ENCODE assay signal across 26 mouse cellular contexts in genomic region chr3:96266132-96266710, GRCm38 (mm10). TPM values are rescaled to one million over a fixed set of nuclear protein-coding genes. Genes with fewer than 3 reads are reported as not detected.
DNase-seq lines count a peak whose midpoint lies in the region; ATAC-seq lines count a peak whose summit lies in the region.
"Had no signal": no experiment of that assay in that cellular context is flagged by ENCODE, and none has a peak within 500 bp of the region (broad histone marks: within the 10 kb centered on the region; RNA-seq: fewer than 3 reads in every experiment).

No protein-coding gene starts in this region.

- ATAC-seq in forebrain, embryonic 11.5 days (replicated peaks; ENCODE audit: low FRiP score), result no peak
- ATAC-seq in forebrain, embryonic 14.5 days, result no peak
- no peak for ATAC-seq in liver, embryonic 13.5 days (ENCODE audit: low read depth)
- ATAC-seq: intestine, embryonic 15.5 days; lung, postnatal 0 days; Patski had no signal

- no peaks in the 10 kb centered on the region for H3K9me3 ChIP-seq in forebrain, embryonic 11.5 days (ENCODE audit: control insufficient read depth, low read length)
- no peaks in the 10 kb centered on the region for H3K9me3 ChIP-seq in forebrain, embryonic 14.5 days (replicated peaks; ENCODE audit: control insufficient read depth, low read length)
- H3K9me3 ChIP-seq in embryonic facial prominence, embryonic 10.5 days, result no peaks in the 10 kb centered on the region
- no peaks in the 10 kb centered on the region for H3K9me3 ChIP-seq in liver, embryonic 13.5 days (replicated peaks)
- H3K9me3 ChIP-seq: intestine, embryonic 15.5 days; kidney, embryonic 15.5 days had no signal

- no peak for DNase-seq in forebrain, embryonic 11.5 days (ENCODE audit: low spot score)
- DNase-seq in forebrain, embryonic 14.5 days (ENCODE audit: low spot score), result no peak
- peak; percentile 58 for DNase-seq in A20 (ENCODE audit: low read depth, low spot score)
- no peak for DNase-seq in embryonic facial prominence, embryonic 10.5 days (ENCODE audit: low spot score)
- no peak for DNase-seq in liver, embryonic 13.5 days
- DNase-seq in frontal cortex, postnatal 14 days (ENCODE audit: low spot score in 2 of 2), result no peak
- DNase-seq in left cerebral cortex, postnatal 4 days, result no peak
- DNase-seq in thymus, postnatal 4 days, result no peak
- DNase-seq: adrenal gland, adult 8-10 months; cerebellum, adult 11 months; cerebellum, postnatal 25 days; heart, postnatal 10 days; retina, postnatal 1 day had no signal

- 0 out of 2 replicates have a peak overlapping the region, but pooled peaks have one; percentile 7 for H3K27ac ChIP-seq in forebrain, embryonic 11.5 days (ENCODE audit: low read depth, low read length)
- no peak overlapping the region for H3K27ac ChIP-seq in forebrain, embryonic 14.5 days (ENCODE audit: low read depth, low read length)
- H3K27ac ChIP-seq in embryonic facial prominence, embryonic 10.5 days (replicated peaks), result peak overlapping the region; percentile 93
- peak overlapping the region; percentile 92 for H3K27ac ChIP-seq in liver, embryonic 13.5 days
- H3K27ac ChIP-seq: hindbrain, embryonic 14.5 days had no signal

- no peaks in the 10 kb centered on the region for H3K36me3 ChIP-seq in forebrain, embryonic 11.5 days (ENCODE audit: control insufficient read depth, insufficient read depth, low read length)
- H3K36me3 ChIP-seq in forebrain, embryonic 14.5 days (ENCODE audit: control insufficient read depth, insufficient read depth, low read length), result no peaks in the 10 kb centered on the region
- H3K36me3 ChIP-seq in embryonic facial prominence, embryonic 10.5 days (replicated peaks), result no peaks in the 10 kb centered on the region
- no peaks in the 10 kb centered on the region for H3K36me3 ChIP-seq in liver, embryonic 13.5 days
- H3K36me3 ChIP-seq: intestine, embryonic 15.5 days; kidney, embryonic 15.5 days had no signal

- H3K27me3 ChIP-seq in forebrain, embryonic 11.5 days (ENCODE audit: control insufficient read depth, insufficient read depth, low read length), result no peaks in the 10 kb centered on the region
- no peaks in the 10 kb centered on the region for H3K27me3 ChIP-seq in forebrain, embryonic 14.5 days (replicated peaks; ENCODE audit: control insufficient read depth, insufficient read depth, low read length)
- no peaks in the 10 kb centered on the region for H3K27me3 ChIP-seq in embryonic facial prominence, embryonic 10.5 days (replicated peaks; ENCODE audit: low read depth, poor library complexity, severe bottlenecking)
- no peaks in the 10 kb centered on the region for H3K27me3 ChIP-seq in liver, embryonic 13.5 days
- H3K27me3 ChIP-seq: intestine, embryonic 15.5 days; kidney, embryonic 15.5 days; Patski had no signal

- H3K9ac ChIP-seq in forebrain, embryonic 11.5 days (ENCODE audit: low read length), result peak overlapping the region; percentile 4; the same call in 1 of the 2 replicates
- H3K9ac ChIP-seq in forebrain, embryonic 14.5 days (ENCODE audit: low read length), result no peak overlapping the region
- peak overlapping the region; percentile 64 for H3K9ac ChIP-seq in liver, embryonic 13.5 days
- H3K9ac ChIP-seq: hindbrain, embryonic 14.5 days; intestine, embryonic 15.5 days had no signal

- no peak overlapping the region for H3K4me2 ChIP-seq in forebrain, embryonic 11.5 days (ENCODE audit: low read depth, low read length, severe bottlenecking)
- no peak overlapping the region for H3K4me2 ChIP-seq in forebrain, embryonic 14.5 days (ENCODE audit: low read length)
- peak overlapping the region; percentile 31 for H3K4me2 ChIP-seq in liver, embryonic 13.5 days
- H3K4me2 ChIP-seq: heart, embryonic 11.5 days; hindbrain, embryonic 14.5 days; intestine, embryonic 15.5 days; kidney, embryonic 15.5 days had no signal

- H3K4me1 ChIP-seq in forebrain, embryonic 11.5 days (replicated peaks; ENCODE audit: control insufficient read depth, insufficient read depth, low read length), result peaks cover 12% of the 10 kb centered on the region; the same call in 1 of the 2 replicates
- H3K4me1 ChIP-seq in forebrain, embryonic 14.5 days (ENCODE audit: control insufficient read depth, insufficient read depth, low read length), result peaks cover 18% of the 10 kb centered on the region
- peaks cover 49% of the 10 kb centered on the region for H3K4me1 ChIP-seq in embryonic facial prominence, embryonic 10.5 days
- H3K4me1 ChIP-seq in liver, embryonic 13.5 days (replicated peaks), result peaks cover 60% of the 10 kb centered on the region

- WGBS in forebrain, embryonic 11.5 days, result 91% methylated on average over 8 of the region's 8 CpGs
- WGBS in forebrain, embryonic 14.5 days, result 92% methylated on average over 8 of the region's 8 CpGs
- WGBS in embryonic facial prominence, embryonic 10.5 days, result 89% methylated on average over 8 of the region's 8 CpGs
- WGBS in liver, embryonic 13.5 days (ENCODE audit: insufficient replicate concordance), result 35% methylated on average over 8 of the region's 8 CpGs

- intact Hi-C loops in left cerebral cortex, postnatal 4 days (cut with DNase I), result loop anchor here (10.0 kb wide), 1 partner anchor 201 kb away; no protein-coding TSS in a partner anchor

- no peak overlapping the region for H3K4me3 ChIP-seq in forebrain, embryonic 11.5 days (ENCODE audit: low read depth, low read length)
- no peak overlapping the region for H3K4me3 ChIP-seq in forebrain, embryonic 14.5 days (ENCODE audit: low read depth, low read length)
- no peak overlapping the region for H3K4me3 ChIP-seq in embryonic facial prominence, embryonic 10.5 days
- H3K4me3 ChIP-seq in liver, embryonic 13.5 days (replicated peaks), result no peak overlapping the region
- H3K4me3 ChIP-seq: intestine, embryonic 15.5 days; kidney, embryonic 15.5 days had no signal

RNA-seq across cellular contexts. Expression of gene Hist2h3b, which starts 2.2 kb away (rescaled TPM):
- 99.6 and 105 TPM in 2 replicates for polyA plus RNA-seq in forebrain, embryonic 11.5 days (2014; fragmentation: Nextera tagmentation; extraction: Ambion mirVana)
- 42.3 and 52.1 TPM in 2 replicates for polyA plus RNA-seq in forebrain, embryonic 14.5 days (2014; fragmentation: Nextera tagmentation; extraction: Ambion mirVana)
- 44.4 and 48.2 TPM in 2 replicates for polyA plus RNA-seq in embryonic facial prominence, embryonic 10.5 days (2016; fragmentation: Nextera tagmentation; extraction: Ambion mirVana)
- 89.3 and 159 TPM in 2 replicates for polyA plus RNA-seq in liver, embryonic 13.5 days (2015; fragmentation: Nextera tagmentation; extraction: Ambion mirVana)
- 100 to 1,000 TPM; 250 to 268 TPM for total RNA-seq in left cerebral cortex, postnatal 4 days (2021)

RNA-seq across cellular contexts. Expression of gene Hist2h4, which starts 3.1 kb away (rescaled TPM):
- 6.8 and 7.5 TPM in 2 replicates for polyA plus RNA-seq in forebrain, embryonic 11.5 days (2014; fragmentation: Nextera tagmentation; extraction: Ambion mirVana)
- polyA plus RNA-seq in forebrain, embryonic 14.5 days (2014; fragmentation: Nextera tagmentation; extraction: Ambion mirVana), result 3.8 and 8.1 TPM in 2 replicates
- 12.8 TPM in 2 replicates for polyA plus RNA-seq in embryonic facial prominence, embryonic 10.5 days (2016; fragmentation: Nextera tagmentation; extraction: Ambion mirVana)
- polyA plus RNA-seq in liver, embryonic 13.5 days (2015; fragmentation: Nextera tagmentation; extraction: Ambion mirVana), result 15.2 and 44.8 TPM in 2 replicates
- 10 to 100 TPM; 53.4 to 58.8 TPM for total RNA-seq in left cerebral cortex, postnatal 4 days (2021)

RNA-seq across cellular contexts. Expression of gene Hist2h2bb, which starts 3.3 kb away (rescaled TPM):
- 24.1 and 28.7 TPM in 2 replicates for polyA plus RNA-seq in forebrain, embryonic 11.5 days (2014; fragmentation: Nextera tagmentation; extraction: Ambion mirVana)
- polyA plus RNA-seq in forebrain, embryonic 14.5 days (2014; fragmentation: Nextera tagmentation; extraction: Ambion mirVana), result 10.8 and 17.6 TPM in 2 replicates
- polyA plus RNA-seq in embryonic facial prominence, embryonic 10.5 days (2016; fragmentation: Nextera tagmentation; extraction: Ambion mirVana), result 5.8 and 11.3 TPM in 2 replicates
- 23.7 and 25.8 TPM in 2 replicates for polyA plus RNA-seq in liver, embryonic 13.5 days (2015; fragmentation: Nextera tagmentation; extraction: Ambion mirVana)
- 100 to 1,000 TPM; 306 to 312 TPM for total RNA-seq in left cerebral cortex, postnatal 4 days (2021)

RNA-seq across cellular contexts. Expression of gene Hist2h3c1, which starts 19.7 kb away (rescaled TPM):
- 2.3 TPM in 1 of 2 replicates, not detected in the other for polyA plus RNA-seq in forebrain, embryonic 11.5 days (2014; fragmentation: Nextera tagmentation; extraction: Ambion mirVana)
- polyA plus RNA-seq in forebrain, embryonic 14.5 days (2014; fragmentation: Nextera tagmentation; extraction: Ambion mirVana), result 0.85 TPM in 1 of 2 replicates, not detected in the other
- polyA plus RNA-seq in embryonic facial prominence, embryonic 10.5 days (2016; fragmentation: Nextera tagmentation; extraction: Ambion mirVana), result 0.52 and 0.81 TPM in 2 replicates
- 2.3 TPM in 2 replicates for polyA plus RNA-seq in liver, embryonic 13.5 days (2015; fragmentation: Nextera tagmentation; extraction: Ambion mirVana)
- under 1 TPM in 1 of 2 experiments, not detected in 1; 0.90 TPM for total RNA-seq in left cerebral cortex, postnatal 4 days (2021)
- total RNA-seq: adrenal gland, adult 8-10 months; gastrocnemius, adult 8-10 months; layer of hippocampus, postnatal 10 days; left cerebral cortex, adult 8-10 months; midbrain, postnatal 0 days had no signal
- polyA plus RNA-seq: brain, embryonic 14.5 days; large intestine, adult 2 months; lung, postnatal 0 days; Patski had no signal

RNA-seq across cellular contexts. Expression of gene Hist2h2aa1, which starts 20.9 kb away (rescaled TPM):
- polyA plus RNA-seq in forebrain, embryonic 11.5 days (2014; fragmentation: Nextera tagmentation; extraction: Ambion mirVana), result 18.7 and 28.2 TPM in 2 replicates
- polyA plus RNA-seq in forebrain, embryonic 14.5 days (2014; fragmentation: Nextera tagmentation; extraction: Ambion mirVana), result 23.1 and 35.7 TPM in 2 replicates
- 4.8 and 8.6 TPM in 2 replicates for polyA plus RNA-seq in embryonic facial prominence, embryonic 10.5 days (2016; fragmentation: Nextera tagmentation; extraction: Ambion mirVana)
- 26.9 and 40.6 TPM in 2 replicates for polyA plus RNA-seq in liver, embryonic 13.5 days (2015; fragmentation: Nextera tagmentation; extraction: Ambion mirVana)
- total RNA-seq in left cerebral cortex, postnatal 4 days (2021), result 10 to 100 TPM in 1 of 2 experiments, 1 to 10 TPM in 1; 9.5 to 10.0 TPM
- polyA plus RNA-seq: C2C12 had no signal
